Mouse (Mus musculus) urinary bladder, postnatal 36 days (tissue): Measurements from ENCODE around the gene Reps1.
A peak's percentile ranks its signal among the peaks of the same experiment; 100 is the strongest.
"Not testable (repeated sequence)": the region's sequence is repeated elsewhere in the genome, so short reads cannot be mapped to it uniquely, and the experiment has no call there.

ENCODE experiments used
- DNase-seq, 2 experiments: peaks; one replicate each; pipeline ENCODE4 v3.0.0; 2022; ENCODE audit warnings: low spot score in 2 of 2, mixed read lengths in 1 of 2

The Reps1 gene

DNA sequence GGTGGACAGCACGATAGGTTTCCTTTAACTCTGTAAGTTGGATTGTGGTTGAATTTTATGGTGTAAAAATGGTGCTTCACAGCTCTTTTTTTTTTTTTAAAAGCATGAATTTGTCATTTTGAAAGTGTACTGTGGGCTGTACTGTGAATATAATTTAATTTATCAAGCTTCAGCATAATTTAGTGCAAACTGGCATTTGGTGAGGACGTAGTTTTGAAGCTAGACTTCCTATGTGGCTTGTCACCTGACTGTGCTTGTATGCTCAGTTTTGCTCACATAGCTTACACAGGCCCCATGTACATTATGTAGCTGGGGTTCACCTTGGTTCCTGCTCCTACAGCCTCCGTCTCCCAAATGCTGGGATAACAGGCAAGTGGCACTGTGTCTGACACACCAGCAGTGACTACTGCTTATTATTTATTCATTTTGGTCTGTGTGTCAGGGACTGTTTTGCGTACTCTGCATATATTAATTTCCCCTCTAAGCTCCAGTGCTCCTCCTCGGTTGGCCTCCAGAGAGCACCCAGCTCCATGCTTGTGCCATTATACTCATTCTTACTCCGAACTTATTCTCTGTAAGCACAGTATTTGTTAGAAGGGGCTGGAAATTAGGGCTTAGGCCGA lies 9.1 kb downstream of the Reps1 start:
- DNase-seq: no peak

DNA sequence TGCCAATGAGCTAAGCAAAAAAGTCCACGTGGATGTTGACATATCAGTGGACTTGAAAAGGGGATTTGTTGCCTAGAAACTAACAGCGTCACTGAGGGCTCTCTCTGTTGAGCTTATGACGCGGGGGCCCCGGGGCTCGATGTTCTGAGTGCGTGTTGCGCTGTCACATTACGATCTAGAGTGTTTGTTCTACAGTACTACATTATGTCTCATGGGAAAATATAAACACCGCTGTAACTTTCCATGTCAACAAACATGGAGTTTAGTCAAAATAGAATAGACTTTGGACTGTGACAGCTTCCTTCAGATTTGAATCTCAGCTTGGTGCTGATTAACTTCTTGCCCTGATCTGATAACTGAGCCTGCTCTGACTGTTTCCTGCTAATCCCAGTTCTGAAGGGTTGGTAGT lies 10.4 kb downstream of the Reps1 start:
- DNase-seq: no peak

- DNase-seq: no peak
Observed at GRCm38 (mm10) chr10:18067761-18068446, 12.2 kb downstream of the Reps1 start.

DNA sequence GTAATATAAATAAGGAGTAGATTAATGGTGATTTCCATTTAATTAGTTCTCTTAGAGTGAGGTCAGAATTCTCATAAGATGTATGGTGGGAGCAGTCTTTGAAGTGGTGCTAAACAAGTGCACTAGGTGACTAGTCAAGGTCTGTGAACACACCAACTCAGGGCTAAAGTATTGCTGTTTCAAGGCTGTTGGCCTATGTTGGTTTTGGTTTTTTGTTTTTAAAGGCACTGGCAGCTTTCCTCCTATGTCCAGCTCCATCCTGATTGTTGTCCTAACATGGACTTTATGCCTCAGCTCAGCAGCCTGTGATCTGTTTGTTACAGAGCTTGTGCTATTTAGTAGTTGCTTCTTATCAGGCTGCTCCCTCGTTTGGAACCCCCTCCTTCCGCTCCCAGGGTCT lies 13.2 kb downstream of the Reps1 start:
- no peak for DNase-seq

- no peak for DNase-seq
Observed at GRCm38 (mm10) chr10:18069576-18069975, 13.9 kb downstream of the Reps1 start.

DNA sequence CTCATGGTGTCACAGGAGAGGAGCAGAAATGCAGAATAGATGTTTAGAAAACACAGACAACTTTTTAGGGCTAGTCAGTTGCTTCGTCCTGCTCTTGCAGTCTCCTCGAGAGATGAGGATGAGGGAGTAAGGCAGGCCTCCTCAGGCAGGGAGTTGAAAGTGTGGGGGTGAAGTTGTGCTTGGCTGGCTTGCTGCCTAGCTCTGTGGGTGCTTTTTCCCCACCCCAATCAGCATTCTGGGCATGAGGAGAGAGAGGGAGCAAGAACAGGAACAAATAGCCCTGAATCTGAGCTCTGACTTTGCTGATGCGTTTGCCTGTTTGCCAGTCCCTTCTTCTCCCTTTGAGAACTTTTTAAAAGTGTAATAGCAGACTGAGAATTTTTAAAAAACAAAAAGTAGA lies 14.5 kb downstream of the Reps1 start:
- peak in 1 of 2 experiments; percentile 20 for DNase-seq

DNA sequence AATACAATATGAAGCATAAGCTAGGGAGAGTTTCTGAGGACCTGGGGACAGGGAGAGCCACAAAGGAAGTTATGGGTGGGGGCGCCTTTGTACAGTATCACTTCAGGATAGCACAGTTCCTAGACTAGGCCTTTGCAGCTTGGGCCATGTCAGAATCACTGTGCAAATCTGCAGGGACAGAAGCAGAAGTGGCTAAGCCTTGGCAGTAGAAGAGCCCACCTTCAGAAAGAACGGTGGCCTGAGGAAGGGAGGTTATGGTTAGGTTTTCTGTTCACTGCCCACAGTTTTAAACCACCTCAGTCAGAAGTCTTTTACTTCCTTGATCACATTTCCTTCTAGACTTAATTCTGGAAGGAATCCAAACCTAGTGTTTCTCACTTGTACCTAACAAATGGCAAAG lies 15.0 kb downstream of the Reps1 start:
- no peak for DNase-seq

DNA sequence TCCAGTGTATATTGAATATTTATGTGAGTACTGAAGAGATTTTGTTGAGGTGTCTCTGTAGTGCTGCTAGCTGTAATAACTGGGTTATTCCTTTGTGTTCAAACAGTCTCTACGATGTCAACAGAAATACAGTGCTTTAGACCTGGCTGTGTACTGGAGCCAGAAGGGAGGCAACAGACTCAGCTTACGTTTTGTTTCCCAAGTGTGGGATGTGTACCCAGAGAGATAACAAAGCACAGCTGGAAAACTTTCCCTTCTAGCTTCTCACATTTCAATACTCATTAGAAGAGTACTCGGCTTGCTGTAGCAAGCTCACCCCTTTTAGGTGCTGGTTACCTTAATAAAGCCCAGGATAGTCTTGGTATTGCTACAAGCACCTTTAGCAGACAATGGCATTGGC lies 17.2 kb downstream of the Reps1 start:
- no peak for DNase-seq

DNA sequence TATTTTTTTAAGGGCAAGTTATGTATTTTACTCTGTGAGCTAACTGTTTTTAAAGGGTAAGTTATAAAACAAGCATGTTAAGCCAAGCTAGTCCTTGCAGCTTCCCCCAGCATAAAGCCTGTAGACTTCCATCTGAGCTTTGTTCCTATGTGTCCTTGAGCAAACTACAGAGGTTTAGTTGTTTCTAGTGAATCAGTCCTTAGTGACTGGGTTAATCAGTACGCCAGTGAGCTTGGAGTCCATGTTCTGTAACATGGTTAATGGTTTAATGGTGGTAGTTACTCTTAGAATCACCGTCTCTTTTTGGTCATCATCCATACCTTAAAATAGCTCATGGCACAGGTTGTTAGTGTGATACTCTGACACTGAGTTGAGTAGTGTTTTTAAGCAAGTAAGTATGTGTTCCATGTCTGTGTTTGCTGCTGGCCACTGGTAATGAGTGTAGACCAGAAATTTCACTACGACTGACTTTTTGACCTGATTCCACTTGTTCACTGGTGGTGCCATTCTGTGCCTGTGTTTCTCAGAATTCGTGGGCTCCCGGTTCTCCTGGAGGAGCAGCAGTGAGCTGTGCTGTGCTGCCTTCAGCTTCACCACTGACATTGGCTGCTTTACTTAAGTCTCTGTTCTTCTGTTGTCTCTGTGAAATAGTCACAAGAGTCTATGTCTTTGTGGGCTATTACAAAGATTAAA lies 18.9 kb downstream of the Reps1 start:
- DNase-seq: no peak

DNA sequence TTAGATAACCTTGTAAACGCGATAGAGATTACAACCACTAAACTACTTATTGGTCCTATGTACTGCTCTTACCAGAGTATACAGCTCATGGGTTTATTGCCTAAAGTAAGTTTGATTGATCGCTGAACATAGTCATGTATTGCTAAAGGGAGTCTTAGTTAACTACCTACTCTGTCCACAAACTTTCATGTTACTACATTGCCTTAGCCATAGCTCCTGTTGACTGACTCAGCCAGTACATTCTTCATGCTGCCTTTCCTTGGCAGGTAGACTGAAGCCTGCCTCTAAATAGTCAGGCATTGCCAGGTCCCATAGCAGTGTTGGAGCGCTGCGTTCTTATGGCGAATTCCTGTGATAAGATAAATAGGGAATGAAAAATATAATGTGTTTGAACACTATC lies 20.2 kb downstream of the Reps1 start:
- no peak for DNase-seq

DNA sequence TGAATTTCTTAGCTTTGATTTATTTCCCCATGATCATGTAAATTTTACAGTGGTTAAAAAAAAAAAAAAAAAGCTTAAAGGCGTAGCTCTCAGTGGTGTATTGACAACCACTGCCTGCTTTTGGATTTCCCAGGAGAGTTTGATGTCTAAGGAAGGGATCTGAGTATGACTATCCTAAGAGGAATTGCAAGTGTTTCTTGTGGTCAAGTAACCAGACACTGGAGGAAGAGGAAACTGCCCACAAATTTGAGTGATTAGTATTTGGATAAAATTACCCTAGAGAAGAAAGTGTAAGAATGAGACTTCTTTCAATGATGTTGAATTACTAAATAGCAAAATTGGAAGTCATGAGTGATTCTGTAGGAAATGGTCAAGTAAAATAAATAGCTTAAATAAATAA lies 25.9 kb downstream of the Reps1 start:
- no peak for DNase-seq

- DNase-seq: no peak
Observed at GRCm38 (mm10) chr10:18082772-18083171, 27.1 kb downstream of the Reps1 start.

GRCm38 (mm10) chr10:18090691-18091090 lies 35.0 kb downstream of the Reps1 start:
- no peak for DNase-seq

GRCm38 (mm10) chr10:18102166-18102565 lies 46.5 kb downstream of the Reps1 start:
- DNase-seq: no peak

- no peak for DNase-seq
Observed at GRCm38 (mm10) chr10:18107471-18107870, 51.8 kb downstream of the Reps1 start.

DNA sequence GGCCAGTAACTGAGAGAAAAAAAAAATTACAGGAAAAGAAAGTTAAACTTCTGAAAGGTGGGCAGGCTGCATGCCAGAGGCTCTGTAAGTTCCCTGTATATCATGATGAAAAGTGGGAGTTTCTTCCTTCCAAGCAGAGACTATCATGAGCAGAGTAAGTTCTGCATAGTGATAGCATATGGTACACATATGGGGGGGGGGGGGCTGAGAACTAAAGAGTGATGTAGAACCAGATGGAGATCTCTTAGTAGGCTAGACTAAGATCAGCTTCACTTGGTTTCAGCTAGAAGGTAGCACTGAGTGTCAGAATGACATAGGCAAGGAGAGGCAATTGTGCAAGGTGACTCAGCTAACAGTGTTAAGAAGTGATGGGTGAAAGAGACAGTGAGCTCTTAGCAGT lies 55.3 kb downstream of the Reps1 start:
- DNase-seq: no peak

GRCm38 (mm10) chr10:18113473-18114093 lies 57.9 kb downstream of the Reps1 start:
- no peak for DNase-seq

GRCm38 (mm10) chr10:18118336-18118735 lies 62.7 kb downstream of the Reps1 start:
- DNase-seq: no peak

- DNase-seq: no peak
Observed at GRCm38 (mm10) chr10:18130276-18130675, 74.6 kb downstream of the Reps1 start.

DNA sequence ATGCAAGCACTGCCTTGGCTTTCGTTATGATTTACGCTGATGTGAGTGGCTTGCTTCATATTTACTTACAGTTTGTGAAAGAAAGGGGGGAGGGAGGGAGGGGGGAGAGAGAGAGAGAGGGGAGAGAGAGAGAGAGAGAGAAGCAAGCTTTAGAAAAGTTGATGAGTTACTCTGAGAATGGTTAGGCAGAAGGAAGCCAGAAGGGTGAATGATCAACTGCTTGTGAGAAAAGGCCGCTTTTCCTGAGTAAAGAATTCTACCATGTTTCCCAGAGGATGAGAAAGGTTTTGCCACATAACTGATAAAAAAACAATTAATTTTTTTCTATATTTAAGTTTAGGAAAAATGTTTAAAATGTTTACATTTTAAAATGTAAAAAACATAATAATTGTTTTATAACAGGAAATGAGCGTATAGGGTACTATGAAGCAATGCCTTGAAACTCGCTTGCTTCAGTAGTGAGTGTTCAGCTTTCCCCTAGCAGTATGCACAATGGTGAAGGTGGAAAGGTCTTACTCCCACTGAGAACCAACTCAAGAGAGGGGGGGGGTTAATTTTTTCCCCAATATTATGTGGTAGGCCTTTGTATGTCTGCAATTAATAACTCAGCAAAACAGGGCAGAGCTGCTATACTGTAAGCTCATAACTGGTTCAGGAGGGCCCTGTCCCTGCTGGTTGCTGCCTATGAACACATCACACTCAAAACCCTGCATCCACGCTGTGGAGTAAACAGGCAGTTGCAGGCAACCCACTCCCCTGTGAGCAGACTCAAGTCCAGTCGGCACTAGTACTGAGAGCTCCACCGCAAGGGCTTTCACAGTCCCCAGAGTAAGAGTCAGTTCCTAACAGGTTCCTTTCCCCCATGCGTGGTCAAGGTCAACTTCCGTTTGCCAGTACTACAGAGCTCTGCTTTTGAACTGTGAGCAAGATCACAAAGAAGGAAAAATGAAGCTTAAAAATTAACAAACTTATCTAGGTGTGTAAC lies 76.3 kb downstream of the Reps1 start:
- DNase-seq: no peak

GRCm38 (mm10) chr10:18138853-18139503 lies 83.3 kb downstream of the Reps1 start:
- not testable (repeated sequence) for DNase-seq
